Mouse (Mus musculus): Measurements from ENCODE around the gene Mlana.

The Mlana gene

DNA sequence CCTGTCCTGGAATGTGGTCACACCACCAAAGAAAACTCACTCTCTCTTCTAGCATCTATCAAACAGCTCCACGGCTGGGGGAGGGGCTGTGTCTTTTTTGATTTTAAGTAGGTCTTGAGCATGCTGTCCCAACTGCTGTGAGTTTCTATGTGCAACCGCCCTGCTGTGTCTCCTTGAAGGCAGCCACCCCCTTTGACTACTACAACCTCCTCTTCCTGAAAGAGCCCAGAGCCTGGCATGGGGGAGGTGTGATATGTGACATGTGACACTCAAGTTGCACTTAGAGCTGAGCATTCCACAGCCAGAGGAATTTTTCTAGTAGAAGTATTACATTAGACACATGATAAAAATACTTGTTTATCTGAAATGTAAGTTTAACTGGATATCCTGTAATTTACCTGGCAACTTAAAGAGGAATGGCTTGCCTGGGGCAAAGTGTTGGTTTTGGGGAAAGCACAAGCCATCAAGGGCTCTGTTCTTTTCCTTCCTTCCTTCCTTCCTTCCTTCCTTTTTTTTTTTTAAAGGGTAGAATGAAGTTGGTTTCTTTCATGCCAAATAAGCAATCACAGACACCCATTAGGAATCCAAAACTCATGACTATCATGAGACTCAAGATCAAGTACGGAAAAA lies at the start of gene Mlana:
Mlana (plus strand) TSS at position 580 of the 630 bp plus-strand sequence.
- DNase-seq (ENCODE audit: low spot score), result no peak

DNA sequence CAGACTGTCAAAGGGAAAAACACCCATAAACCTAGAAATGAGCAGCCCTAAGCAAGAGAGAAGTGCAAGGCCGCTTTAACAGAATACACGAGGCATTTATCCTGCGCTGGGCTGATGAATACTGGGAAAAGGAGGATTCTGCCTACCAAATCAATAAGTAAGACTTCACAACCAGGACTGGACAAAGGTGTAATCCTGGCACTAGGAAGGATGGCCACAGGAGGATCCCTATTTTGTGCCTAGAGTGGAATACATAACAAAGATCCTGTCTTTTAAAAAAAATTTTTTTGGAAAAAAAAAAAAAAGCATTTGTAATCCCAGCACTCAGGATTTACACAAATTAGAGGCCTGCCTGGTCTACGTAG lies 49.1 kb upstream of the Mlana start:
- no peak for DNase-seq (ENCODE audit: low spot score)

- no peak for DNase-seq (ENCODE audit: low spot score)
These were observed 47.9 kb upstream of the Mlana start for GRCm38 (mm10) chr19:29649683-29650082.

- no peak for DNase-seq (ENCODE audit: low spot score)
These were observed 43.8 kb upstream of the Mlana start for GRCm38 (mm10) chr19:29653768-29654265.

- no peak for DNase-seq (ENCODE audit: low spot score)
These were observed 42.5 kb upstream of the Mlana start for GRCm38 (mm10) chr19:29655148-29655547.

DNA sequence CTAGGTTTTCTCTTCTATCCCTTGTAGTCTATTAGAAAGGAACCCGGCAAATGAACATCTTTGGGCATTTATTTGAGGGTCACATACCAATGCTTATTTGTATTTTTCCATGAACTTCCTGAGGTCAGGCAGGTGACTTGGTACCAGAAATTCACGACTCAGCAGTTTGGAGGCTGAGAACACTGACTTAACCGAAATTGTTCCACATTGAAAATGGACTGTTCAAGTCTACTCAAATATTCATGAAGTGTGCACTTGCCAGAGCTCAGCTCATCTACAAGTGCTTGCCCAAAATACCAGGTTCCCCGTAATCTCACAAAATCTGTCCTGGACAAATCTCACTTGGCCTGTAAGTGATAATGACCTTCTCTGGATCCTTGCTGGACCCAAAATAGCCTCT lies 41.6 kb upstream of the Mlana start:
- no peak for DNase-seq (ENCODE audit: low spot score)

GRCm38 (mm10) chr19:29656620-29657019 lies 41.0 kb upstream of the Mlana start:
- DNase-seq (ENCODE audit: low spot score), result no peak

DNA sequence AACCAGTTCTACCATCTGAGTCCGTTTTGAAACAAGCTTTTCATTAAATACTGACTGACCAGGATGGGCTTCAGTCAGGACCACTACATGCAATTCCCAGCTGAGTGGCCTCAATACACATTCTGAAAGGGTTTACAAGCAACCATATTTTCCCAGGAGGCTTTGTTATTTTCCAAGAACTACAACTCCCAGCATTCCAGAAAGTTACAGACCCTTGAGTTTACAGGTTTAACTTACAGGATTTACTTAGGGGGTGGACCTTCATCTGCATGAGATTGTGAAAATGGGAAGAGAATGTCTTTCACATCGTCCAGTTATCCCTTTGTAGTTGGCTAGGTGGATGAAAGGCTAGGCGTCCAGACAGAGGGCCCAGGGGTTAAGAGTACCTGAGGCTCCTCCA lies 40.6 kb upstream of the Mlana start:
- no peak for DNase-seq (ENCODE audit: low spot score)

GRCm38 (mm10) chr19:29657558-29657957 lies 40.1 kb upstream of the Mlana start:
- no peak for DNase-seq (ENCODE audit: low spot score)

GRCm38 (mm10) chr19:29658836-29659235 lies 38.8 kb upstream of the Mlana start:
- no peak for DNase-seq (ENCODE audit: low spot score)

DNA sequence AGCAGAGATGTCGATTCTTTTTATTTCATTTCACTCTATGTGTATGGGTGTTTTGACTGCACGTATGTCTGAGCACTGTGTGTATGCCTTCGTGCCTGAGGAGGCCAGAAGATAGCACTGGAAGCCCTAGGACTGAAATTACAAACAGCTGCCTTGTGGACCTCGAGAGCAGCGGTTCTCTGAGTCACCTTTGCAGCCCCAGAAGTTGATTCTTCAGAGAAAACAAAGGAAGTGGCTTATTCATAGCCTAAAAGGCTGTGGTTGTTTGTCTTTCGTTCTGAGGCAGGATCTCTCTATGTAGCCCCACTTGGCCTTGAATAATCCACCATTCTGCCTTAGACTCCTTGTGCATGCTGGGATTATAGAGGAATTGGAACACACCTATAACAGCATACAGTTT lies 37.9 kb upstream of the Mlana start:
- DNase-seq (ENCODE audit: low spot score), result no peak

GRCm38 (mm10) chr19:29660835-29661764 lies 36.5 kb upstream of the Mlana start:
- no peak for DNase-seq (ENCODE audit: low spot score)

- DNase-seq (ENCODE audit: low spot score), result no peak
These were observed 35.5 kb upstream of the Mlana start for GRCm38 (mm10) chr19:29661974-29662580.

GRCm38 (mm10) chr19:29663780-29664179 lies 33.8 kb upstream of the Mlana start:
- DNase-seq (ENCODE audit: low spot score), result no peak

DNA sequence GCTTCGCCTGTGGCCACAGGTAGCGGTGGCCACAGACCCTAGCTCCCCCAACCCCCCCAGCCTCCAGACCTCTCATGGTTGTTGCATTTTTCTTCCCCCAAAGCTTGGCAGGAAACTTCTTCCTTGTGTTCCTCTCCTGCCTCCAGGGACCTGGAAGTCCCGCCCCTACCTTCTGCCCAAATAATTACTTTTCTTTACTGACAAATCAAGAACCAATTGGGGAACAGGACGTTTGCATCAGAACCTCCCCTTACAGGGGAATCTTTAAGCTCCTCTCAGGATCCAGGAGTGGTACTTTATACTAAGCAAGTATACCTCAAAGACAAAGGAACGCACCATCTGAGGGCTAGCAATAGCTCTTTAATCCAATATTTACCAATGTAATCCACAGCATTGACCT lies 32.7 kb upstream of the Mlana start:
- no peak for DNase-seq (ENCODE audit: low spot score)

DNA sequence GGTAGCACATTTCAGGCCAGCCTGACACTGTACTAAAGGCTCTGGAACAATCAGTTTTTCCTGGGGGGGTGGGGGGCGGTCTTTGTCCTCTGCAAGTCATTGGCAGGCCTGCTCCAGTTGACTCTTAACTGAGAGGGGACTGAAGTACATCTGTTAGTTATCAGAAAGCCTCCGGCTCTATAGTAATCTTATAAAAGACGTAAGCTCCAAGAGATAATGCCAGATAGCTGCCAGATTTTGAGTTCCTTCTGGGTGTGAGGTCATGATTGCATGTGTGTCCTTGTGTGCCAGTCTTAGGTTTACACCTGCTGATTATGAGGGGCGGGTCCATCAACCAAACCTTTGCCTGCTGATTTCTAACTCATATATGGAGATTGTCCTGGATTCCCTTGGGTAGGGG lies 31.5 kb upstream of the Mlana start:
- DNase-seq (ENCODE audit: low spot score), result no peak

DNA sequence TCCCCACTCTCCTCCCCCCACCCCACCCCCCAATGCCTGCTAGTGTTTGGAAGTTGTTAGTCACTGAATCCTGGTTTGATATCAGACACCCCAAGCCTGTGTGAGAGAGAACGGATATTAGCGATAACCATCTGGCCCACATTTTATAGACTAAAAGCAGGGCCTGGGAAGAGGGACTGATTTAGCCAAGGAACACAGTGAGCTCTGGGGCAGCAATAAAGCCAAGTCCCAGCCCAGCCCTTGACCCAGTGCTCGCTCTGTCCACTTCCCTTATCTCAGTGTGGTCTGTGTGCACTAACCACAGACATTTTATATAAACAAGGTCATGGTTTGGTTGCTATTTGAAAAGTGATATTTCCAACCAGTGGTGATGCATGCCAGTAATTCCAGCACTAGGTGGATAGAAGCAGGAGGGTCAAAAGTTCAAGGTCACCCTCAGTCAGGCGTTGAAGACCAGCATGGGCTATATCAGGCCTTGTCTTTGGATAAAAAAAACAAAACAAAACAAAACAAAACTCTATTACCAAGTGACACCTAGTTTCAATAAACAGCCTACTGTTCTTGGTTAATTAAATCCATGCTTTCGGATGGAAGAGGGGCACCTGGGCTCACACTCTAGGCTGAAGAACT lies 30.5 kb upstream of the Mlana start:
- DNase-seq (ENCODE audit: low spot score), result no peak

DNA sequence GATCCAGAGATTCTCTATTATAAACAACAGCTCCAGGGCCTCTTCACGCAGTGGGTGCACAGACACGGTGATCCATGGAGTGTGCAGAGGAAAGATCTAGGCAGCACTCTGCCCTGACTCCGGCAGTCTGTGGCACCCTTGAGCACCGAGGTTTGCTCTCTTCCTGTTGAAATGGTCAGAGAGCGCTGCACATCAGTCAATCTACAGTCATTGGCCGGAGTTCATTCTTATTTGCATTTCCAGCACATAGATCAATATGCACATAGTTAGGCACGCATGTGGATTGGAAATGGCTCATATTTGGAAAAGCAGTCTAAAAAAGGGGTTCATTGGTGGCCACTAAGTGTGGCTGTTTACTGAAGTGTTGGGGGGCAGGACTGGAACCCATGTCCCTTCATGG lies 29.5 kb upstream of the Mlana start:
- no peak for DNase-seq (ENCODE audit: low spot score)

DNA sequence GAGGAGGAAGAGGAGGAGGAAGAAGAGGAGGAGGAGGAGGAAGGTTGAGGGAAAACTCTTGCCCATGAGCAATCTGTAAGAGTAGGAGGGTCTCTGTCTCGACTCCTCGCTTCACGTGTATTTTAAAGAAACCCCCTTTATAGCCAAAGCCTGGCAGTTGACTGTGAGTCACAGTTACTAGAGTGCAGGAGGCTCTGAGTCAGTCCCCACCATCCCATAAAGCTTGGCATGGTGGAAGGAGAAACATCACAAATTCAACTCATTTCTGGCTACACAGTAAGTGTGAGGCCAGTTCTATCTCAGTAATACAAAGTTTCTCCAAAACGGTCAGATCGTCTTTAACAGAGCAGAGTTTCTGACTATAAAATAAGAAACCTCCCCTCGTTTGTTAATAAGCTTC lies 27.4 kb upstream of the Mlana start:
- no peak for DNase-seq (ENCODE audit: low spot score)

DNA sequence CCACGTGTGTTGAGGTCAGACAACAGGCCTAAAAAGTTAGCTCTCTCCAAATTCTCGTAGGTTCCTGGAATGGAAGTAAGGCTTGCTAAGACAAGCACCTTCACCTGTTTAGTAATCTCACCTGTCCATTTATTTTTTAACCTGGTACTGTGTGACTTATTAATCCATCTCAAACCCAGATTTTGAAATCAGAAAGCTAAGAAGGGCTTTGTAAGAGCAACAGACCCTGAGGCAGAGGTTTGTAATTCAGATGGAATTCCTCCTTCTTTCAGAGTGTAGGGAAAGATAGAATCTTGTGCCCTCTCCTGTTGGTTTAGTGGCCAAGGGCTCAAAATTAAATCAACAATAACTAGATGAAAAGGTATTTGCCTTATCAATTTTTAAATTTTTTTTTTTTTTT lies 26.5 kb upstream of the Mlana start:
- no peak for DNase-seq (ENCODE audit: low spot score)

DNA sequence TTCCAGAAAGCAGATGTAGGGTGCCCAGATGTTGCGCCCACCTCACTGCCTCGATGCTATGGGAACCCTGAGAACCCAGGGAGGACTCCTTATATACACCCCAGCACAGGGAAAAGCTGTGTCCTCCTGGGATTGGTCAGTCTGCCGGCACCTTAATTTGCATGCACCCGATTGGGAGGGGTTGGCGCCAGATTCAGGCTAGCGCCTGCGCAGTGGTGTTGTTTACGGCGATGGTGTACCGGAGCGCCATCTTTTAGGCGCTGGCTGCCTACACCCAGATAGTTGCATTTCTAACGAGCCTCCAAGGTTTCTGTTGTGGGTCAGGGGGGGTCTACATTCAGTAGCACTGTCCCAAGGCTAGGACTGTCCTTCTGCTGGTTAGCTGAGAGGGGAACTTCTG lies 25.0 kb upstream of the Mlana start:
- no peak for DNase-seq (ENCODE audit: low spot score)

- no peak for DNase-seq (ENCODE audit: low spot score)
These were observed 22.7 kb upstream of the Mlana start for GRCm38 (mm10) chr19:29674946-29675345.

All from layer of hippocampus, adult 9-10 months (tissue).